Mouse (Mus musculus) layer of hippocampus, postnatal 36 days (tissue): Measurements from ENCODE around the gene Oxsr1. TPM values are rescaled to one million over a fixed set of nuclear protein-coding genes. Genes with fewer than 3 reads are reported as not detected.

Source experiments
- DNase-seq, 2 experiments: peaks; one replicate each; pipeline ENCODE4 v3.0.0; 2022
- total RNA-seq, 2 experiments: library from RNA; stranded (reverse); gene quantifications; 2 replicates each; pipeline ENCODE4 v1.2.3; 2021

Gene Oxsr1
- total RNA-seq, 2 experiments from 2014 or later: 28.2 to 31.1 TPM

DNA sequence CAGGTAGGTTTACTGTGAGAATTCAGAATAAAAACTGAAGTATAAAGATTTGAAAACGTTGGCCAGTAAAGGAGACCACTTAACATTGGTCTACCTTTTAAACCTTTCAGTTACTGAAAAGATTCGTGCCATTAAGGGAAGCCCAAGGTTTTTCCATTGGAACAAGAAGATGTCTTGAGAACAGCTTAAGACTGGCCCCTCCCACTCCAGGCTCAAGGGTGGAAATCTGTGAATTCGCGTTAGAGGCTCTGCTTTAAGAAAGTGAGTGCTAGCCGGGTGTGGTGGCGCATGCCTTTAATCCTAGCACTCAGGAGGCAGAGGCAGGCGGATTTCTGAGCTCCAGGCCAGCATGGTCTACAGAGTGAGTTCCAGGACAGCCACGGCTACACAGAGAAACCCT, 109.2 kb downstream of the Oxsr1 start:
- no peak for DNase-seq

DNA sequence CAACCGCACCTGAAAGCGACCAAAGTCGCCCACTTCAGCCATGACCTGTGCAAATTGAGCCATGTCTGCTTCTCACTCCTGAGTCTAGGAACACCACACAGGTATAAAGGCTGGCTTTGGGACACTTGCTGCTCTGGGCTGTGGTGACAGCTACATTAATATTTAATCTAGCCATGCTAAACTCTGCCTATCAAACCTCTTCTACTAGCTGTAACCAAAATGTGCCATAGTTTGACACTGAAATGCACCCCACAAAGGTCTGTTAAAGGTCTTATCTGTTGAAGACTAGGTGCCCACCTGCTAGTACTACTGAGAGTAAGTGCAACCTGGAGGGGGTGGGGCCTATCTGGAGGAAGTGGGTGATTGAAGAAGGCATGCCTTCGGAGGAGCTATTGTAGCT, 113.2 kb downstream of the Oxsr1 start, which contains the start of gene Slc22a13:
Gene Slc22a13 (minus strand): TSS at position 101 of the 400 bp plus-strand sequence.
- no peak for DNase-seq

DNA sequence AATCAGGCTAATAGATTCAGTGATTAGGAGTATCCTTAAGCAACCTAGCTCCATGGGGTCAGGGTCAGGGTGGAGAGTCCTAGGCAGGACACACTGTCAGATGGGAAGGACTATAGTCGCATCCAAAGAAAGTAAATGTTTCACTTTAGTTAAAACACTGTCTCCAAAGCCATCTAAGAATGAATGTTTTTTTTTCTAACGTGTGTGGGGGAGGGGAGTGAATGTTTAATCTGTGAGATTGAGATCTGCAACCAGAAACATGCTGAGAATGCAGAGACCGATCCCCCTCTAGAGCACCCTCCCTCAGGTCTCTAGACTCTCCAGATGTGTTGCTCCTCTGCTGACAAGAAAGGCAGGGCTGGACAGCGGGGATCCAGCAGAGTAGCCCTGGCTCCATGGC, 115.1 kb downstream of the Oxsr1 start:
- DNase-seq: no peak

DNA sequence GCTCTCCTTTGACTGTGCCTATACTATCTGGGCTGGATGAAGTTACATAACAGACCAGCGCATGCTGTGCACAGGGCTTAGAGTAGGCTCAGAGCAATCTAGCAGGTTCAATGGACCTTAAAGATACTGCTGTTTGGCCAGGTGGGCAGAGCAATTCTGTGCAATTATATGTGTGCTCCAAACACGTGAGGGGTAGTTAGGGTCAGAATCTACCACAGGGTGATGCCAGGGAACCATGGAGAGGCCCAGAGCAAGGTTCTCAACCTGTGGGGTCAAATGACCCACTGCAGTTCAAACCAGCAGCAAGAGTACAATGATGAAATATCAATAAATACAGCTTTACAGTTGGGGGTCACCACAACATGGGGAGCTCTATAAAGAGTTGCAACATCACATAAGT, 115.6 kb downstream of the Oxsr1 start:
- no peak for DNase-seq

DNA sequence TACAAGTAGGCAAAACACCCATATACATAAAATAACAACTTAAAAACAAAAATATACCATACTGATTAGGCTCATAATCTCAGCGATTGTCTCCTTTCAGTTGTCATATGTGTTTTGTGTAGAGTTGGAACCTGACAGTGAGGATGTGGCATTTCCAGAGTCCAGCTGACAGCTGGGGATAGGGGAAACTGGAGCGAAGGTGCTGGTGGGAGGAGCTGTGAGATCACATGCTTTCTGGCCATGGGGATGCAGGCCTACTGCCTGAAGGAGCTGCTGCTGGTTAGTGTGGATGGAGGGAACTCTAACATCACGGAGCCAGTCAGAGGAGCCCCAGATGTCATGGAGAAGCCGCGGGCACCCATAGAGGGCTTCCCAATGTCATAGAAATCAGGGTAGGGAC, 116.5 kb downstream of the Oxsr1 start:
- no peak for DNase-seq

DNA sequence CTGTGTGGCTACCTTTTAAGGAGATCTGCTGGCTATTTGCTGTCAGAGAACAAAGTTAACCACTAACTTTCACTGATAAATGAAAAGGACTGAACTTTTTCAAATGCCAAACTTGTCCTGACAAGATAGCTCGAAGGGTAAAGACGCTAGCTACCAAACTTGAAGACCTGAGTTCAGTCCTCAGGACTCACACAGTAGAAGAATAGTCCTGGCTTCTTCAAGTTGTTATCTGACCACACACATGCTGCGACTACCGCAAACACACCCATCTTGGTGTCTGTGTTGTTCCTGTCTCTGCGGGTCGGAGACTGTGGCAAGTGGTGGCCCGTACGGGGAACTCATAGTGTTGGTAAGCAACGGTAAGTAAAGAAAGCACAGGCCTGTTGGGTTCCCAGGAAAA, 118.6 kb downstream of the Oxsr1 start:
- no peak for DNase-seq

DNA sequence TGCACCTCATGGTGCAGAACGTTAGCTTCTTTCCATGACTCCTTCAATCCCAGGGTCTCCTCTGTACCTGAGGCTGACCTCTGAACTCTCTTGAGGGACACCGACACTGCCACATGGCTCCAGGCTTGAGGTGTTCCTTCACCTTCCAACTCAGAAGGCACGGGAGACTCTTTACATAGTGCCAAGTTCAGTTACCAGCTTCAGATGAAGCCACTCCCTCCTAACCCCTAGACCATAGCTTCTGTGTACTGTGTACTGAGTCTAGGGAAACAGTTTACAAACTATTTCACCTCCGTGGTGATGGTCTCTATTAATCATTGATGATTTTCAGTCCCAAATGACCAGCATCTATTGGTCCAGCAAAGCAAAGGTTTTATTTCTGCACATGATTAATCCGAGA, 120.6 kb downstream of the Oxsr1 start:
- no peak for DNase-seq

DNA sequence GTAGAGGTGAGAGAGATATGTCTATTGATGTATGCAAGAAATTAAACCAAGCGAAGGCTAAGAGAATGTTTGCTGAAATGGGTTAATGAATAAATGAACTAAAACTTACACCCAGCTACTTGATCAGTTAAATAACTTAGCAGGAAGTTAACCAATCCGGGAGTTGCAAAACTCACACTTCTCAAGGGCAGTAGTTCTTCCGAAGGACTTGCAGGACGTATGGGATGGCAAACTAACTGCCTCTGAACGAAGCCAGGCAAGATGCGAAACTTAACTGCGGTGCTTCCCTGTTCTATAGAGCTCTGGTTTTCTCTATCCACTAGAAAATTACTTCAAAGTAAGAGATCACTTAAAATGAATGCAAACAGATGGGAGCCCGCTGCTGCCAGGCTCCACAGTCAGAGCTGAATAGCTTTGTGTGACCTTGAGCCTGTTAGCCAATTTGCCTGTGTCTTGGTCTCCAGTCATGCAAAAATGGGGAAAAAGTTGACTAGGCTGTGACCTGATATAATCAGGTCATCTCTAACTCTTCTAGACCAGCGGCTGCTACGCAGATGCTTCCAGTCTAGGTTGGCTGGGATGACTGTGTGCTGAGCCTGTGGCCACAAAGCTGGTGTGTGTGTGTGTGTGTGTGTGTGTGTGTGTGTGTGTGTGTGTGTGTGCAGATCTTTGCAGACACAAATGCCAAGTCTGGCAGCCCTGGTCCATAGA, 122.9 kb downstream of the Oxsr1 start:
- DNase-seq: no peak

DNA sequence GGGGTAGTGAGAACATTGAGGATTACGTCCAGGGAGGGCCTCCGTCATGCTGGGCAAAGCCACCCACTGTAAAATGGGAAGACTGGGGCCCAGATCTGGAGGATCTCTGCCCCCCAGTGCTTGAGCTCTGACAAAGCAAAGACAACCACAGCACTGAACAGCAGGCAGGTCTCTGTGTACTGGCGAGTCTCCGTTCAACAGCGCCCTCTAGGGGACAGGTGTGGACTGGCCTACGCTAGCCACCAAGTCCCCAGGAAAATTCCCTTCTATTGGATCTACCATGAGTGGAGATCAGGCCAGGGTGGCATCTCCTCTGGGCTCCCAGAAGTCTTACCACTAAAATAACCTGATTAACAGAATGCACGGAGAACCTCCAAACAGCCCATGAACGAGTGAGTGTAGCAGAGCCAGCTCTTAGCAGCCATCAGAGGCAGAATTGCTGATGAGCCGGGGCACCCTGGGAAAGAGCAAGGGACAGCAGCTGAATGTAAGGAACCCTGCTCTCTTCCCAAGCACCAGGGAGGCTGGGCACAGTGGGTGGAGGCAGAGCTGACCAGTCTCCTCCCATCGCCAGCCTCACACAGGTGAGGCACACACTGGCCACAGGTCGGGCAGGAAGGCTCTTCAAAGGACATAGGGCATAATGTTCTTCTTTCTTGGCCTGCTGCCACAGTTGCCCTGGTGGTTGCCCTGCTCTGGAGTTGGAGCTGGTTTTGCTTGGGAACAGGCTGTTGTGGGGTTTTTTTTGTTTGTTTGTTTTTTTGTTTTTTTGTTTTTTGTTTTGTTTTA, 129.8 kb downstream of the Oxsr1 start:
- no peak for DNase-seq

Other genes starting within 250 kb of the Oxsr1 start
- 1 to 10 TPM; 8.3 to 8.4 TPM for gene Plcd1, start 228.9 kb downstream of the Oxsr1 start, total RNA-seq
- 1 to 10 TPM; 4.3 to 4.4 TPM for gene Dlec1, start 219.9 kb downstream of the Oxsr1 start, total RNA-seq
- 1 to 10 TPM; 1.2 to 1.7 TPM for gene Acaa1b, start 165.3 kb downstream of the Oxsr1 start, total RNA-seq
- not detected for gene Gm47289, start 163.3 kb downstream of the Oxsr1 start, total RNA-seq
- gene Slc22a13, start 113.3 kb downstream of the Oxsr1 start, total RNA-seq: under 1 TPM; 0.20 to 0.23 TPM
- 10 to 100 TPM; 68.1 to 76.4 TPM for gene Acaa1a, start 17.2 kb upstream of the Oxsr1 start, total RNA-seq
- gene Myd88, start 19.0 kb upstream of the Oxsr1 start, total RNA-seq: 1 to 10 TPM; 5.8 to 8.5 TPM
- gene Xylb, start 35.0 kb upstream of the Oxsr1 start, total RNA-seq: 1 to 10 TPM; 4.2 to 5.0 TPM
- not detected for gene Slc22a14, start 43.1 kb upstream of the Oxsr1 start, total RNA-seq
- 10 to 100 TPM; 13.8 to 14.7 TPM for gene Acvr2b, start 79.7 kb upstream of the Oxsr1 start, total RNA-seq
- gene Exog, start 122.5 kb upstream of the Oxsr1 start, total RNA-seq: 10 to 100 TPM; 20.0 to 21.1 TPM